Mouse (Mus musculus): ENCODE measurements at regions not wholly inside any gene's neighbourhood (a gene's known extent, or its start where the extent isn't known, plus 50 kb on each side); places are given as distances from the start of the nearest gene placed in this dataset.

DNA sequence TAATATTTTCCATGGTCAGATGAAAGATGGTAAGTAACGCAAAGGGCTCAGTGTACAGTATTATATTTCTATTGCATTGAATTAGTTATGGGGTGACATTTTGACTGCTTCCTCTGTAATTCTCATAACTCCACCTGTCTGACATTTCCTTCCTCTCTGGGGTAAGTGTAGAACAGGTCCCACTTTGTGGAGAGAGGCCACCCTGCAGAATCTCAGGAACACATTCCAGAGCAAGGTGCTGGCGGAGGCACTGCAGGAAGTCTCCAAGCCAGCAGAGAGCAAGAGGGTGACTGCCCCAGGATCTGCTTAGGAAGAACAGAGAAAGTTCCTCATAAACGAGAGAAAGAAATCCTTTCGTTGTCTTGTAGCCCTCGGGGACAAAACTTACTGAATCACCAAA is 95.4 kb upstream of the Hes1 start:
- TF ChIP-seq POLR2A (IDR thresholded peaks at IDR 0.05; ENCODE audit: borderline replicate concordance, insufficient read depth, low read length) = no peak
- TF ChIP-seq CTCF (IDR thresholded peaks at IDR 0.05; ENCODE audit: borderline replicate concordance, insufficient read depth, low read depth, low read length) = no peak

Data from cerebellum, adult 2 months (tissue).